Mouse (Mus musculus) layer of hippocampus, adult 8-10 months (tissue): Measurements from ENCODE around the gene Gm3045. TPM values are rescaled to one million over a fixed set of nuclear protein-coding genes. Genes with fewer than 3 reads are reported as not detected.

Experiments
- DNase-seq, 2 experiments: peaks; one replicate each; pipeline ENCODE4 v3.0.0; 2022; ENCODE audit warnings: low spot score in 2 of 2
- total RNA-seq, 4 experiments: library from RNA; stranded (reverse); gene quantifications; 2 replicates each; pipeline ENCODE4 v1.2.4; 2022

Gene Gm3045
- total RNA-seq, 4 experiments from 2014 or later = not detected

DNA sequence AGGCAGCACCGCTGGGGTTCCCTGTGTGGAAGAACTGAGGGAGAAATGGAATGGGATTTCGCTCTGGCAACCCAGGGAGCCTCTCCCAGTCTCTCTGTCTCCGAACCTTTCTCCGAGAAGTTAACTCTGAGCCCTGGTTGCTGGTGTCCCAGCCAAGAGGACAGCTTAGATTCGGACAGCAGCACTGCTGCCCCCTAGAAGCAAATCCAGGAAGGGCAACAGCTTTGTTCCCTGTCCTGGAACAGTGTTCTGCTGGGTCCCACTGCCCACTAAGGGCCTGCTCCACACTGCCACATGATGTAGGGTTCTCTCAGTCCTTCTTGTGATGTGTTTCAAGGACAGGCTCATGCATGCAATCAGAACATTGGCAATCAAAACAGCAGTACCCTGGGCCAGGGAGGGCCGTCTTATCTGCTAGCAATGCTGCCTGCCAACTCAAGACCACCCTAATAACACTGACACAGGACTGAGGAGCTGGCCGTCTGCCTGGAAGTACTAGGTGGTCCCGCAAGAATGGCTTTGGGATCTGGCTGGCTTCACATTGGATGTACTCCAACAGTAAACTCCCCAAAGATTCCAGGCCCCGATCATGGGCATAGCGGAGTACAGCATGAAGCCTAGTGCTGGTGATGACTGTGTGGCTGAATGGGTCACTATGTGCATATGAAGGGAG is 9.4 kb downstream of the Gm3045 start:
- DNase-seq = no peak

DNA sequence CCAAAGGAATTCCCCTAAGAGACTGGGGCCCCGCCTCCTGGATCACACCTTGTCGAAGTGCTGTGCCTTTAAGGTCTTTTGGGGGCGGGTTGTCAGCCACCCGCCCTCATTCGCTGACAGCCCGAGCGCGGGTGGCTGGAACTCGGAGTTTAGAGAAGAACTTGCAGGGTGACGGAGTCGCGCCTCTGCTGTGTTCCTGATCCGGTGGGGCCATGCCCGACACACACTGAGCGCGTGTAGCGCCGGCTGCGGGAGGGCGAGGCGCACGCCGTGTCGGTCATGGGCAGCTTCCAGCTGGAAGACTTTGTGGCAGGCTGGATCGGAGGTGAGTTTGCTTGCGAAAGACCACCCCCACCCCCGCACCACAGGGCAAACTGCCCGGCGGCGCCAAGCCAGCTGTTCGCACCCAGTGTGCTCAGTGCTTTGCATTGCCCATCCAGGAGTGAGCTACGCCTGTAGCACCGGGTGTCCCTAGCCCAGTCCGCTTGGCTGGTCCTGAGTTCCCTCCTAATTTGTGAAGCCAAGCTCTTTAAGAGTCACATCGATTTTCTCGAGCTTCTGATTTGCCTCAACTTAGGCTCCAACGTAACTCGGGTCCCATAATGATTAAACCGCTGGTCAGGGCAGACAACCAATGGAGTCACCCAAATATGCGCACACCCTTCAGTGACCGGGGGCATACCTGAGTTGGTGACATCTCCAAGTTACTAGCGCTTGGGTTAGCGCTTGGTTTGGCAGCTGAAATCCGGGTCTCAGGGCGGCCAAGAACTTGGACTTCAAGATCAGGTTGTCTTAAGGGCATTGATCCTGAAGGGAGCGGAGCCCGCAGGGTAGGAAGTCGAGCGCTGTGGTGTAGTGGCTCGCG is 12.0 kb downstream of the Gm3045 start, which contains the start of gene Slc25a48:
TSS of gene Slc25a48 (plus strand) at position 145 of the 865 bp plus-strand sequence.
- no peak for DNase-seq

GRCm38 (mm10) chr13:56443411-56443810 is 17.0 kb downstream of the Gm3045 start:
- no peak for DNase-seq

DNA sequence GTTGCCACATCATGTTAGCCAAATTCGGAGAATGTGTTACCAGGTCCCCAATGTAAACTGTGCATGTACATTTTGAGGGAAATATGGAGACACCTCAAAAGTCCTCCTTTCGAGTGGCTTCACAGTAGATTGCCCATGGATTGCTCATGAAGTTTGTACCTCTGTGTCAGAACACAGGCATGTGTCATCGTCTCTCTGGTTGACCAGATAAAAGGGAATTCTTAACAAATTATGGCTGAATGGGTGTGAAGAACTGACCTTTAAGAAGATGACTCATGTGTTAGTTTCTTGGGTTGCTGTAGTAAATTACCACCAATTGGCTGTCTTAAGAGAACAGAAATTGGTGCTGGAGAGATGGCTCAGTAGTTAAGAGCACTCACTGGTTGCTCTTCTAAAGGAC is 17.7 kb downstream of the Gm3045 start:
- no peak for DNase-seq

GRCm38 (mm10) chr13:56444996-56445395 is 18.6 kb downstream of the Gm3045 start:
- no peak for DNase-seq

DNA sequence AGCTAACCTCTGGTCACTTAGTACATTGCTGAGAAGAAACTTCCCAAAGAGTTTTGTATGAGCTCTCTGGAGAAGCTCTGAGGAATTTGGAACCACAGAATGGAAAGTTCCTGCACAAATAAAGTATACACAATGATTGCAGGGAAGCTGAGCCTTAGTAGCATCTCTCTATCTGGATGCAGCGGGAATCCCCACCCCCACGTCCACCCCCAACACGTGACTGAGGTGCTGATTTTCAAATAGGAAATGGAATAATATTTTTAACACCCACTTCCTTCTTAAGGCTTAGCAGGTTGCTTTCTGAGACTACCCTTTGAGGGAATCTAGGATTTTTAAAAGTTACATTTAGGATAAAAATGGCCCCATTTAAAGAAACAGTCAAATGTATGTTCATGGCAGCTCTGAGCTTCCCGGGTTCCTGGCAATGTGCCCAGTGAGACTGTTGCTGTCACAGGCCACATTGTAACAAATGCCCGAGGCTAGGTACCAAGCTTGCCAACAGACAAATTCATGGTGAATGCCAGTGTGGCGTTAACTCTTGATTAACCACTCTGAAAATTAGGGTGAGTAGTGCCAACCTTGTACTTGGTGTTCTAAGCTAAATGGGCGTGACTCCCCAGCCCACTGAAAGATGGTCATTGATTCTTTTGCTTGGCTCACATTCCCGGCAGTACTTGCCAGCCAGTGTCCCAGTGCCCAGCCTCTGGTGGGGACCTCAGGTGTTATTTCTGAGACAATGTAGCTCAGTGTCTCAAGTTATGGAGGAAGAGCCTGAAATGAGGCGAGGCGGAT is 23.0 kb downstream of the Gm3045 start:
- DNase-seq = no peak

DNA sequence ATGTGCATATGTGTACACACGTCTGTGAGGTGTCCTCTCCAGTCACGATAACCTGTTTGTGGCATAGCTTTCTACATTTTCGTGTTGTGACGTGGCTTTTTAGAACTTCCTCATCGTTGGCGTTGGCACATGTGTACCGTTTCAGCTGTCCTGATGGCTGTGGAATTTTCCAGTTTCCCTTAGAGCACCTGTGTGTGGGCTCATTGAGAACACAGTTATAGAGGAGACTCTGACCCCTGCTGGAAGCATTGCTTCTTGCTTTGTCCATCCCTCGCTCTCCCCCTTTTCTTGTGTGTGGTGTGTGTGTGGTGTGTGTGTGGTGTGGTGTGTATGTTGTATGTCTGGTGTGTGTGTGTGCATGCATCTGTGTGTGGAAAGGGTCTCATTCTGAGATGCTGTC is 23.6 kb downstream of the Gm3045 start:
- no peak for DNase-seq

GRCm38 (mm10) chr13:56458001-56458400 is 31.6 kb downstream of the Gm3045 start:
- no peak for DNase-seq

- no peak for DNase-seq
Measured at GRCm38 (mm10) chr13:56461460-56461859, 35.1 kb downstream of the Gm3045 start.

DNA sequence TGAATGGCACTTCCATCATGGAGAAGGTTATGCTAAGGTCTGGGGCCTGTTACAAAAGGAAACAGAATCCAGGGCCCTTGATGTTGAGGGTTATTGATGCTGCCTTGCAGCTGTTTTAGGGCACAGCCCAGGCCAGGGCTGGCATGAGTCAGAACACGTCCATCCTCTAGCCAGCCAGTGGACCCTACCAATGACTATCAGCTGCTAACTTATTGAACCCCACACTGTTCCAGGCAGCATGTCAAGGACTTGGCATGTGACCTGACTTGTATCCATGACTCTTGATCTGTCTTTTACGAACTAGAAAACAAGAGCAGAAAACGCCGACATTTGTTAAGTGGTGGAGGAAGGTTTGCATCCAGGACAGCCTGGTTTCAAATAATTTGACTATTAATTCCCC is 36.4 kb downstream of the Gm3045 start:
- no peak for DNase-seq

DNA sequence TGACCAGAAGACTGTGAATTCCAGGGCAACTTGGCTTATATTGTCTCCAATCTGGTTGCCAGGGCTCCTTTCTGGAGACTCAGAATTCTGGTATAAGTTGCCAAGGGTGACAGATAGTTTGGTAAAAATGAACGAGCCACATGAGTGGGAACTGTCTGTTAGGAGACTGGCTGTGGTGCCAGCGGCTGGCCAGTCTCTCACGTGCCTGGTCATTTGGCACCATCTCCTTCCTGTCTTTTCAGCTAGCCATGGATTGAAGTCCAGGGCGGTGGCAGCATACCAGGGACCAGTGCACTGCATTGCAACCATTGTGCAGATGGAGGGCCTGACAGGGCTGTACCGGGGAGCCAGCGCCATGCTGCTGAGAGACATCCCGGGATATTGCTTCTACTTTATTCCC is 36.9 kb downstream of the Gm3045 start:
- no peak for DNase-seq

DNA sequence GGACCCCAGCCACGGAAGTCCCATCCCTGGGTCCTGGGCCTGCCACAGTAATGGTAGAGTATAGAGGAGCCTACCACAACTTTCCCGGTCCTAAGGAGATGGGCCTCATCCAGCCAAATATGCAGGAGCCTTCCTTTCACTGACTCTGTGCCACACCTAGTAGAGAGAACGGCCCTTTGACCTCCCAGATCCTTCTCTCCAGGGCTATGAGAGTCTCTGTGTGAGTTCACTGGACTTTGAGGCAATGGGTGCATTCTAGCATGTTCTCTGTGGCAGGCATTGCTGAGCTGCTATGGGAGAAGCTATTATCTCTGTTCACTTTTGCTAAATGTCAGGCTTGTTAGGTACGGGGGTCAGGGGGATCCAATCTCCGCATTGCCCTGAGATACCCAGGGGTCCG is 37.4 kb downstream of the Gm3045 start:
- DNase-seq = no peak

DNA sequence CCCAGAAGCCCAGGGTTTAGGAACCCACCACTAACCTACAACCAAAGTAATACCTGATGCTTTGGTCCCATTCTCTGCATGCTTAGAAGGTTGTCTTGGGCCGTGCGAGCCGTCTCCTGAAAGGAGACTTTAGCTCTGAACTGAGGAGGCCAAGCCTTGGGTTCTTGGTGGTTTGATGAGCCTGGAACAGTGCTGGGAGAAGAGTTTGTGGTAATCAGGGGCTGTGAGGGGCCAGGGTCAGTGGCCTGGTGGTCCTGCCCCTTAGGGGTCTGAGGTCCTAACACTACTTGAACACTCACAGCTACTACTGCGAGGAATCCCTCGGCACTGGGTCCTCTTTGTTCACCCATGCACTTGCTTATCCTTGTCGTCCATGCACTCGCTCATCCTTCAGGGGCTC is 41.4 kb downstream of the Gm3045 start:
- no peak for DNase-seq

DNA sequence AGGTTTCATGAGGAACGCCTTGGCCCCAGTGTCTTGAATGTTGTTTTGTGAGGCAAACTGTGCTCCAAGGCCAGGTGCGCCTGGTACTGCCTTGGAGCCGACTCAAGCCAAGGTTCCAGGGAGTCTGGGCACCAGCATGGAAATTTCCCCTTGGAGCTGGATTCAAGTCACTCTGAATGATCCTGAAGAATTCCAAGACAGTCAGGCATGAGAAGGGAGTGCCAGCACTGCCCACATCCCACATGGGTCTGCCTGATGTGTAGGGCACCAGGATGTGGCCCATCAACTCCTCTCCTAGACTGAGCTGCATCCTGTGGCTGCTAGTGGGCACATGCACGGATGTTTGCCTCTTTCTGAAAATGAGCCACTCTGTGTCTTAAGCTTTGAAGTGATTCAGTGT is 42.1 kb downstream of the Gm3045 start:
- no peak for DNase-seq

- DNase-seq = no peak
Measured at GRCm38 (mm10) chr13:56471211-56471610, 44.8 kb downstream of the Gm3045 start.

GRCm38 (mm10) chr13:56471951-56472350 is 45.6 kb downstream of the Gm3045 start:
- no peak for DNase-seq

- no peak for DNase-seq
Measured at GRCm38 (mm10) chr13:56472661-56473060, 46.3 kb downstream of the Gm3045 start.

GRCm38 (mm10) chr13:56475363-56475762 is 49.0 kb downstream of the Gm3045 start:
- DNase-seq = peak in 1 of 2 experiments; percentile 36

- DNase-seq = no peak
Measured at GRCm38 (mm10) chr13:56476790-56477189, 50.4 kb downstream of the Gm3045 start.

GRCm38 (mm10) chr13:56477271-56477670 is 50.9 kb downstream of the Gm3045 start:
- peak; percentile 33 to 62 for DNase-seq

DNA sequence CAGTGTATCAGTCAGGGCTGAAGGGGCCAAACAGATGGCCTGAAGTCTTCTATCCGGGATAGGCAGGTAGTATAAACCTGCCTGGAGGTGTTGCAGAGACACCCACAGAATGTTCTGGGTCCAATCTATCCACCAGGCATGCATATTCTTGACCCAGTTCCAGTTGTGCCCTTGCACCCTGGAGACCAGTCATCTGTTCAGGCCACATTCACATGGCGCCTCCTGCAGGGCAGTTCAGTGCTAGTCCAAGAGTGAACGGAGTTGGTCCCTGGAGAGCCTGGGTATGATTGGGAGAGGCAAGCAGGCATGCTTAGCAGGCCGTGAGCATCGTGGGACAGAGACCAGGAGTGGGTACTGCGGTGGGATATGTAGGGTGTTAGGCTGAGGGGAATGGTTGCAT is 51.6 kb downstream of the Gm3045 start:
- no peak for DNase-seq

GRCm38 (mm10) chr13:56482146-56482545 is 55.8 kb downstream of the Gm3045 start, which contains the start of gene Il9:
TSS of gene Il9 (minus strand) at chr13:56482246.
- DNase-seq = no peak
